Mouse (Mus musculus) megakaryocyte, embryonic 14.5 days (primary cell): ENCODE results near the gene Cpne2. TPM values are rescaled to one million over a fixed set of nuclear protein-coding genes. Genes with fewer than 3 reads are reported as not detected.

Source experiments
- H3K27me3 ChIP-seq: replicated peaks from 2 replicates; pipeline ENCODE3; 2012; ENCODE audit warnings: inconsistent platforms
- H3K36me3 ChIP-seq: replicated peaks from 2 replicates; pipeline ENCODE3; 2012; ENCODE audit warnings: low read length, inconsistent platforms, mixed read lengths
- H3K4me1 ChIP-seq: 2 replicates; pipeline ENCODE4 v1.6.1; 2012; ENCODE audit warnings: inconsistent platforms
- H3K4me3 ChIP-seq: replicated peaks from 2 replicates; pipeline ENCODE3; 2012; ENCODE audit warnings: moderate library complexity, mild to moderate bottlenecking, inconsistent platforms
- H3K9me3 ChIP-seq: 2 replicates; pipeline ENCODE4 v1.6.1; 2012; ENCODE audit warnings: inconsistent platforms
- FLI1 ChIP-seq: IDR thresholded peaks from 2 replicates; pipeline ENCODE4 v1.6.1; 2012; ENCODE audit warnings: low read length, inconsistent platforms, mixed read lengths
- GATA1 ChIP-seq: IDR thresholded peaks from 3 replicates; pipeline ENCODE4 v1.6.1; 2012; ENCODE audit warnings: mixed read lengths, low read length, inconsistent platforms, borderline replicate concordance
- polyA plus RNA-seq: library from polyadenylated mRNA; stranded (reverse); fragments of >175 nt; gene quantifications from 2 replicates; pipeline ENCODE4 v1.2.3, GENCODE M21; 2012; ENCODE audit warnings: low replicate concordance; ENCODE audit not compliant: insufficient read depth

Gene Cpne2
- polyA plus RNA-seq, 1 experiment: 11.4 TPM

DNA sequence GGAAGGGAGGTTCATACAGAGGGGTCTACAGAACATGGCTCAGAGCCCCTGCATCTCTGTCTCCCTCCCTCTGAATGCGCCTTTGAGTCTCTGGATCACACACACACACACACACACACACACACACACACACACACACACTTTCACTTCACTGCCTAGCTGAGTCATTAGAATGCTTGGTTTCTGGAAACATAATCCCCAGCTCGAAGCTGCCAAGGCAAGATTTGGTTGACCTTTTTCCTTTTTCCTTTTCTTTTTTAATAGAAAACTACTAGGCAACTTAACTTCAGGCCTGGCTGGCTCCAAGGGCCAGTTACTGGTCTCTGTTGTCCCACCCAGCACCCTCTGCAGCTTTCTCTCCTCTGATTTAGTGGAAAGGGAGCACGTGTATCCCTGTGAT is 16.0 kb upstream of the Cpne2 start:
- Histone ChIP-seq H3K4me3 (peak overlapping the region; percentile 81), H3K9me3 (no peaks in the 10 kb centered on the region), H3K27me3 (peaks cover 70% of the 10 kb centered on the region), H3K4me1 (peaks cover 19% of the 10 kb centered on the region), H3K36me3 (no peaks in the 10 kb centered on the region)
- TF ChIP-seq GATA1 (no peak), FLI1 (no peak)

DNA sequence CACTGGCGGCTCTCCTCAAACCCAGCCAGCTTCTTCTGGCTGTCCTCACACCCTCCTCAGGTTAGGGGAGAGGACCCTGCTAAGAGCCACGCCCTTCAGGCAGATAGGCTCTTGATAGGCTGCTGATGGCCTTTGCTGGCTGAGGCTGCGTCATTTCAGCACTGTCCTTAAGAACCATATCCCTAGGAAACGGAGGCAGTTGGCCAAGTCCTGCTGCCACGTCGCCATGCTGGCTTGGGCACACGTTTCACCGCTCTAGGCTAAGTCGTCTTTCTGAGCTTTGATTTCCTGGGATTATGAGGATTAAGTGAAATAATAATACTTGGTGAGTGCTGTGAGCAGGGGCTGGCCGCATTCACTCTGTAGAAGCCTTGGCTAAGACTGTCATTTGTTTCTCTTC is 14.5 kb upstream of the Cpne2 start:
- no peak overlapping the region for H3K4me3 ChIP-seq
- peaks cover 19% of the 10 kb centered on the region for H3K4me1 ChIP-seq
- peaks cover 72% of the 10 kb centered on the region for H3K27me3 ChIP-seq
- no peaks in the 10 kb centered on the region for H3K9me3 ChIP-seq
- TF ChIP-seq FLI1 (no peak), GATA1 (no peak)
- H3K36me3 ChIP-seq: no peaks in the 10 kb centered on the region

DNA sequence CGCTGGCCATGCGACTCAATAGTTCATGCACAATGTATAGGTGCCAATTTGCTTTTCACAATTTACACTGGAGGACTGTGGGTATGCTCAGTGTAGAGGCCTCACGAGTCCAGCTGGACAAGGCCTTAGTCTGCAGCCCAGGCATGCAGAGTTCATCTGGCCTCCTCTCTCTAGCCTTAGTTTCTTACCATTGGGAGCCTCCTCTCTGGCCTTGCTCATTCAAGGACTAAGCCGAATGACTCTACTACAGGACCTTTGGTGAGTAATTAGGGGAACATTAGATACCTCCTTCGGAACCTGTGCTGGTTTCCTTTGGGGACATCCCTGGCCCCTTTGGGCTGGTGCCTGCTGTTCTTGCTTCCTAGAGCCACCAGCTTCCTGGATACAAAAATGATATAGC is 13.8 kb upstream of the Cpne2 start:
- H3K27me3 ChIP-seq: peaks cover 70% of the 10 kb centered on the region
- H3K36me3 ChIP-seq: no peaks in the 10 kb centered on the region
- H3K9me3 ChIP-seq: no peaks in the 10 kb centered on the region
- TF ChIP-seq GATA1 (no peak), FLI1 (no peak)
- no peak overlapping the region for H3K4me3 ChIP-seq
- peaks cover 19% of the 10 kb centered on the region for H3K4me1 ChIP-seq

- TF ChIP-seq FLI1 (no peak), GATA1 (no peak)
- Histone ChIP-seq H3K36me3 (no peaks in the 10 kb centered on the region), H3K9me3 (no peaks in the 10 kb centered on the region), H3K27me3 (peaks cover 73% of the 10 kb centered on the region), H3K4me3 (no peak overlapping the region), H3K4me1 (peaks cover 10% of the 10 kb centered on the region)
Measured at GRCm38 (mm10) chr8:94521481-94521880, 11.3 kb upstream of the Cpne2 start.

GRCm38 (mm10) chr8:94522482-94522881 is 10.3 kb upstream of the Cpne2 start:
- no peak for TF ChIP-seq GATA1
- no peak for TF ChIP-seq FLI1
- no peak overlapping the region for H3K4me3 ChIP-seq
- peaks cover 76% of the 10 kb centered on the region for H3K27me3 ChIP-seq
- H3K9me3 ChIP-seq: no peaks in the 10 kb centered on the region
- H3K4me1 ChIP-seq: 0 out of 2 replicates have a peak, but pooled peaks cover 4% of the 10 kb centered on the region
- no peaks in the 10 kb centered on the region for H3K36me3 ChIP-seq

DNA sequence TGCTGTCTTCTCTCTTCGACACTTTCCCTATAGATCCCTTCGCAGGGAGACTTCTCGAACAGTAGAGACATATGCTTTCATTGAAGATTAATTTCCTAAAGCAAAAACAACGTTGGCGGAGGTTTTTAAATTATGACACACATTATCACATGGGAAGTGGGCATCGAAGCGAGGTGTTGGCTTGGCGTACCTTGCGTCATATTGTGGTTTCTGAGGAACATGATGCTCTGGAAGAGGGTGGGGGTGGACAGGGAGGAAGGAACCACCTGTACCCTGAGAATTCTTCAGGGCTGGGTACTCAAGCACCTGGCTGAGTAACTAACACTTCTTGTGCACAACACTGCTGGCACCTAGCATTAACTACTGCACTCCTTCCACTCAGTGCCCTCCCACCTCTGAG is 8.2 kb upstream of the Cpne2 start:
- no peak overlapping the region for H3K4me3 ChIP-seq
- H3K27me3 ChIP-seq: peaks cover 66% of the 10 kb centered on the region
- peaks cover 6% of the 10 kb centered on the region; the same call in 1 of the 2 replicates for H3K4me1 ChIP-seq
- no peaks in the 10 kb centered on the region for H3K9me3 ChIP-seq
- no peak for TF ChIP-seq GATA1
- no peak for TF ChIP-seq FLI1
- no peaks in the 10 kb centered on the region for H3K36me3 ChIP-seq

DNA sequence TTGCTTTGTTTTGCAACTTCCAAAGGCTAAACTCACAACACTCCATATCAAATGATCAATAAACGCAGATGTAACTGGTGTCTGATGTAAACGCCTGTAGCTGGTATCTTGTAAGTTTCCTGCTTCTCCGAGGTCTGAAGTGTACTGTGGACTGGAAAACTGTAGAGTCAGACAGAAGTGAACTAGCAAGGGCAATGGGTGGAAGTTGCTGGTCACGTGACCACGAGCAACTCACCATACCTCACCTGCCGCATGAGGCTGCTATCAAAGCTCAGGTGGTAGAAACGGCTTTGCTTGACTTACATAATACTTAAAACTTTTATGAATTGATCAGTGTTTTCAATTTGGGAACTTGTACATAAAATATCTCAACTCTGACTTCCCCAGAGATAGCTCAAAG is 5.6 kb upstream of the Cpne2 start:
- Histone ChIP-seq H3K27me3 (peaks cover 70% of the 10 kb centered on the region), H3K4me3 (no peak overlapping the region), H3K9me3 (peaks cover 4% of the 10 kb centered on the region; the same call in 1 of the 2 replicates), H3K4me1 (peaks cover 18% of the 10 kb centered on the region), H3K36me3 (no peaks in the 10 kb centered on the region)
- TF ChIP-seq GATA1 (no peak), FLI1 (no peak)

DNA sequence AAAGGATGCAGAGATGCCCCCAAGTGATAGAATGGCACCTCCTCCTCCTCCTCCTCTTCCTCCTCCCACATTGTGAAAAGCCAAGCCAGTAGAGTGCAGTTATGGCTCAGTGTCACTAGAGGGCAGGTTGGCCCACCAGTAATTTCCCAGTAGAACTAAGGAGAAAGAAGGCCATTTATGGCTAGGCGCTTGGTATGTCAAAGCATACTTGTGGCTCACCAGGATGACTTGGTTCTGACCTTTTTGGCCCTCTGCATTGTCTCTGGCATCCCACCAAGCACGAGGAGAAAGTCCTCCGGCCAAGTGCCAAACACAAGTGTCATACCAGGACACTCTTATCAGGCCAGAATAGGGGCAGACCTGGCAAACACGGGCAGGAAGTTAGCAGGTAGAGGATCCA is 4.5 kb upstream of the Cpne2 start:
- no peaks in the 10 kb centered on the region for H3K36me3 ChIP-seq
- peaks cover 70% of the 10 kb centered on the region for H3K27me3 ChIP-seq
- no peak for TF ChIP-seq GATA1
- TF ChIP-seq FLI1: no peak
- peaks cover 28% of the 10 kb centered on the region for H3K4me1 ChIP-seq
- H3K9me3 ChIP-seq: peaks cover 4% of the 10 kb centered on the region; the same call in 1 of the 2 replicates
- H3K4me3 ChIP-seq: no peak overlapping the region

GRCm38 (mm10) chr8:94529875-94530274 is 2.9 kb upstream of the Cpne2 start:
- Histone ChIP-seq H3K9me3 (peaks cover 4% of the 10 kb centered on the region; the same call in 1 of the 2 replicates), H3K4me1 (peaks cover 39% of the 10 kb centered on the region), H3K4me3 (peak overlapping the region; percentile 24), H3K36me3 (no peaks in the 10 kb centered on the region), H3K27me3 (peaks cover 78% of the 10 kb centered on the region)
- TF ChIP-seq FLI1: no peak
- TF ChIP-seq GATA1: no peak

GRCm38 (mm10) chr8:94530643-94531042 is 2.1 kb upstream of the Cpne2 start:
- peaks cover 78% of the 10 kb centered on the region for H3K27me3 ChIP-seq
- peaks cover 4% of the 10 kb centered on the region; the same call in 1 of the 2 replicates for H3K9me3 ChIP-seq
- no peak overlapping the region for H3K4me3 ChIP-seq
- peaks cover 42% of the 10 kb centered on the region for H3K4me1 ChIP-seq
- no peaks in the 10 kb centered on the region for H3K36me3 ChIP-seq
- no peak for TF ChIP-seq GATA1
- TF ChIP-seq FLI1: no peak

GRCm38 (mm10) chr8:94532000-94532399 is 790 bp upstream of the Cpne2 start:
- no peak for TF ChIP-seq FLI1
- H3K4me3 ChIP-seq: peak overlapping the region; percentile 93
- peaks cover 82% of the 10 kb centered on the region for H3K27me3 ChIP-seq
- H3K9me3 ChIP-seq: peaks cover 4% of the 10 kb centered on the region; the same call in 1 of the 2 replicates
- peaks cover 49% of the 10 kb centered on the region for H3K4me1 ChIP-seq
- H3K36me3 ChIP-seq: no peaks in the 10 kb centered on the region
